Mouse (Mus musculus): ENCODE measurements around the gene Dpagt1.
"Not testable (repeated sequence)": the region's sequence is repeated elsewhere in the genome, so short reads cannot be mapped to it uniquely, and the experiment has no call there.

Gene Dpagt1

GRCm38 (mm10) chr9:44318826-44319095 is 7.1 kb upstream of the Dpagt1 start:
- DNase-seq: no peak

GRCm38 (mm10) chr9:44319105-44319886 is 6.5 kb upstream of the Dpagt1 start:
- DNase-seq: peak in 1 of 2 experiments; percentile 29

GRCm38 (mm10) chr9:44319887-44320798 is 5.7 kb upstream of the Dpagt1 start, which contains the start of gene C2cd2l:
TSS of gene C2cd2l (minus strand) at chr9:44320285.
- DNase-seq: peak; percentile 95 to 97

- peak in 1 of 2 experiments; percentile 32 for DNase-seq
These were observed 5.1 kb upstream of the Dpagt1 start for GRCm38 (mm10) chr9:44320799-44321133.

GRCm38 (mm10) chr9:44323656-44324055 is 2.2 kb upstream of the Dpagt1 start:
- DNase-seq: not testable (repeated sequence)

- no peak for DNase-seq
These were observed 1.7 kb upstream of the Dpagt1 start for GRCm38 (mm10) chr9:44324147-44324546.

- not testable (repeated sequence) for DNase-seq
These were observed 619 bp upstream of the Dpagt1 start for GRCm38 (mm10) chr9:44325032-44325767.

- DNase-seq: peak; percentile 88 to 91
These were observed 698 bp downstream of the Dpagt1 start for GRCm38 (mm10) chr9:44326371-44327063.

GRCm38 (mm10) chr9:44327064-44327711 is 1.4 kb downstream of the Dpagt1 start:
- no peak for DNase-seq

GRCm38 (mm10) chr9:44327926-44328325 is 2.1 kb downstream of the Dpagt1 start:
- no peak for DNase-seq

GRCm38 (mm10) chr9:44330736-44331135 is 4.9 kb downstream of the Dpagt1 start:
- no peak for DNase-seq

GRCm38 (mm10) chr9:44332918-44333638 is 7.3 kb downstream of the Dpagt1 start:
- DNase-seq: peak in 1 of 2 experiments; percentile 31

GRCm38 (mm10) chr9:44334396-44335330 is 8.8 kb downstream of the Dpagt1 start, which contains the start of gene H2afx:
TSS of gene H2afx (plus strand) at chr9:44334694.
- peak; percentile 99 for DNase-seq

GRCm38 (mm10) chr9:44335331-44336092 is 9.7 kb downstream of the Dpagt1 start:
- peak in 1 of 2 experiments; percentile 48 for DNase-seq

- DNase-seq: no peak
These were observed 10.2 kb downstream of the Dpagt1 start for GRCm38 (mm10) chr9:44336093-44336406.

- DNase-seq: not testable (repeated sequence)
These were observed 10.7 kb downstream of the Dpagt1 start for GRCm38 (mm10) chr9:44336513-44336912.

GRCm38 (mm10) chr9:44336964-44337363 is 11.1 kb downstream of the Dpagt1 start:
- DNase-seq: no peak

- DNase-seq: no peak
These were observed 11.8 kb downstream of the Dpagt1 start for GRCm38 (mm10) chr9:44337436-44338169.

GRCm38 (mm10) chr9:44338574-44338973 is 12.8 kb downstream of the Dpagt1 start:
- no peak for DNase-seq
